Mouse (Mus musculus): Measurements from ENCODE around the gene Mfsd4b2. TPM values are rescaled to one million over a fixed set of nuclear protein-coding genes. Genes with fewer than 3 reads are reported as not detected.

Mfsd4b2 gene
- polyA plus RNA-seq (2012): not detected in 2 replicates

DNA sequence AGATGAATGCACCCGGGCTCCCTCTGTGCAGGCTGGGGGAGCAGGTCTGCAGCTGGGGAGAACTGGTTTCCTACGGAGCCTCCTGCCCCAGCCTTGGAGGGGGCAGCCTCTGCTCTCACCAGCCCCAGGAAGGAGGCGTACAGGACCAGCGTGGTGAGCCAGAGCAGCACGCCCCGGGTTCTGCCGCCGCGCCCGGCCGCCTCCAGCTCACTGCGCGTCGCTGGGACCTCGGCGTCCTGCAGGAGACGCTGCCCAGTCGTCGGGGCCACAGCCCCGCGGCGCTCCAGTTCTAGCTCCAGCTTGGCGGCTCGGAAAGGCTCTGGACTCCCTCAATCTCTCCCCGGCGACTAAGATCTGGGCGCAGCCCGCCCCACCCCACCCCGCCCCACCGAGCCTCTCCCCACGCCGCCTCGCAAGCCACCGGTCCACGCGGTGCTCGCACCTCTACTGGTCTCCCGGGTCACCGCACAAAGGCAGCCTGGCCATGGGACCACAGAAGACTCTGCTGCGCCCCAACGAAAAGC lies at the start of gene Mfsd4b2:
Mfsd4b2 (minus strand) TSS at position 308 of the 524 bp plus-strand sequence.

DNA sequence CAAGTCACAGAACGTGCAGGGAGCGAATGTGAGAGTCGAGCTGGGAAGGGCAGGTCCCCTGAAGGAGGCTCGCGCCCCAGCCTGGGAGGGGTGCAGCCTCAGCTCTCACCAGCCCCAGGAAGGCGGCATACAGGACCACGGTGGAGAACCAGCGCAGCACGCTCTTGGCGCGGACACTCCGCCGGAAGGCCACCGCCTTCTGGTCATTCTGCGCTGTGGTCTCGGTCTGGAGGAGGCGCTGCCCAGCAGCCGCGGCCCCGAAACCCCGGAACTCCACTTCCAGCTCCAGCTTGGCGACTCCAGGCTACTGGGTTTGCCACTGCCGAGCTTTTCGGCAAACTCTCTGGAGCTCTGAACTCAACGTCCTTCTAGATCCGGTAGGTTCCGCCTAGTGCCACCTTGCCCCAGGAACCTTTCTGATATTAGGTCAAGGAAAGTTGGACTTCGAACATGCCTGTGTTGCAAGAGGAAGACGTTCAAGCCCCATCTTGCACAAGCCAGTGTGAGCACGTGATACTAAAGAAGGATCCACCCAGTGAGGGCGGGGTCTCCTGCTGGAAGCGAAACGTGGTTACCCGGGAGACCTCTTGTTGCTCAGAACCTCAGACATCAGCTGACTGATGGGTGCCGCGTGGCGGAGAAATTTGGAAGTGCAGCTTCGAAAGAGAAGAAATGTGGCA lies 33.2 kb upstream of the Mfsd4b2 start, which contains the start of gene Mfsd4b3:
Mfsd4b3 (minus strand) TSS at position 393 of the 680 bp plus-strand sequence.

DNA sequence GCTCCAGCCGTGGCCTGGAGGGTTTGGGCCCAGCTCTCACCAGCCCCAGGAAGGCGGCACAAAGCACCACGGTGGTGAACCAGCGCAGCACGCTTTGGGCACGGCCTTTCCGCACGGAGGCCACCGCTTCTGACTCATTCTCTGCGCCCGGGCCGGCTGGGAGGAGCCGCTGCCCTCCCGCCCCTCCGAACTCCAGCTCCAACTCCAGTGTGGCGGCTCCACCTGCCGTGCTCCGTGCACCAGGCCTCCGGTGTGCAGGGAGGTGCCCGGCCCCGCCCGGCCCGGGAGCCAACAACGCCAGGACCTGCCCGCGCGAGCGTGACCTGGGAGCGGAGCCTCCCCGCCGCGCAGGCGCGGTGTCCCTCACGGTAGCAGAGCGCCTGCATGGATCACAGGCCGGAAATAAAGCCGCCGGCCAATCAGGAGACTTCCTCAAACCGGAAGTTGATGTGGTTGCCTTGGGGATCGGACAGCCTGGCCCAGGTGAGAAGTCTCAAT lies 27.8 kb downstream of the Mfsd4b2 start, which contains the start of gene Mfsd4b4:
Mfsd4b4 (minus strand) TSS at position 365 of the 498 bp plus-strand sequence.

Other genes with a start within 250 kb of the Mfsd4b2 start
- gene Rev3l, start 194.8 kb downstream of the Mfsd4b2 start, polyA plus RNA-seq (2012): 1.2 and 2.0 TPM in 2 replicates
- gene Mfsd4b4, start 27.7 kb downstream of the Mfsd4b2 start, polyA plus RNA-seq (2012): 0.68 and 1.1 TPM in 2 replicates
- gene Mfsd4b3, start 33.2 kb upstream of the Mfsd4b2 start, polyA plus RNA-seq (2012): 0.09 TPM in 1 of 2 replicates, not detected in the other
- gene Mfsd4b5, start 59.7 kb upstream of the Mfsd4b2 start, polyA plus RNA-seq (2012): 0.10 TPM in 1 of 2 replicates, not detected in the other
- not detected in 2 replicates for gene Mfsd4b1, start 98.3 kb upstream of the Mfsd4b2 start, polyA plus RNA-seq (2012)
- 8.6 and 9.6 TPM in 2 replicates for gene Slc16a10, start 215.3 kb upstream of the Mfsd4b2 start, polyA plus RNA-seq (2012)

Measured in megakaryocyte-erythroid progenitor cell, adult 5 weeks (primary cell).